Mouse (Mus musculus): ENCODE measurements at regions not wholly inside any gene's neighbourhood (a gene's known extent, or its start where the extent isn't known, plus 50 kb on each side); places are given as distances from the start of the nearest gene placed in this dataset.

DNA sequence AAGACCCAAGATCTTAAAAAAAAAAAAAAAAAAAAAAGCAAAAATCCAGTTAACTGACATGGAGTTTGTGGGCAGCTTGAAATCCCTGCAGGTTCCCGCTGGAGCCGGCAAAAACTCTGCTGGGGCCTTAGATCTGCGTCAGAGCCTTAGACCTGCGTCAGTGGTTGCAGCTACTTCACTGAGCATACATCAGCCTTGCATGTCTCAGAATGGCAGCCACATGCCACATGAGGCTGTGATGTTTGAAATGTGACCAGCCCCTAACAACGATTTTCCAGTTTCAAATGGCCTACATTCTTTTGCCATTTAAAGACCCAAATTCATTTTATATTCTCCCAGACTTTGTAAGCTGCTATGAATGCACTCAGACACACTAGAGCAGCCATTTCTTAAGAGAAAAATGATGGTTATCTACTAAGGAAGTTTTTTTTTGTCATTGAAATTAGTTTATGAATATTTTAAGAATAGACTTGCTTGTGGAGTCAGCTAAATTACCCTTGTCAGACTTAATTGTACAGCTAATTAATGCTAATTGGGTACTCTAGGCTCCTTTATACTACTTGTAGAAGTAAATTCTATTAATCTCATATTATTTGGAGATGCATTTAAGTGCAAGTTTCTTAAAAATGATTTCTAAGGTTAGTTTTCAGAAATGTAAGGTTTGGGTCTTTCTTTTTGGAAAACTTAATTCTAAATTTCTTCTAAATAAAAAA is 70.8 kb downstream of the Toporsl start:
- no peaks in the 10 kb centered on the region for H3K79me2 ChIP-seq (replicated peaks; ENCODE audit: control insufficient read depth, extremely low read depth, insufficient read depth, poor library complexity, severe bottlenecking)
- H3K9me3 ChIP-seq (replicated peaks; ENCODE audit: low read length) = no peaks in the 10 kb centered on the region
- no peak overlapping the region for H3K4me2 ChIP-seq (ENCODE audit: insufficient read depth, low read depth, poor library complexity, severe bottlenecking)
- H3K9ac ChIP-seq (ENCODE audit: insufficient read depth, low read depth) = no peak overlapping the region
- no peaks in the 10 kb centered on the region for H3K4me1 ChIP-seq (ENCODE audit: control insufficient read depth in 1 of 2, insufficient read depth in 2 of 2)
- no peaks in the 10 kb centered on the region for H3K27me3 ChIP-seq (replicated peaks)
- no peak overlapping the region for H3K4me3 ChIP-seq (replicated peaks in 1 of 3; ENCODE audit: low read depth in 2 of 3, low read length in 2 of 3, poor library complexity in 1 of 3)
- in situ Hi-C loops (cut with MboI; ENCODE audit: low pct_ligation_motif_present, low pct_unique_long_range_greater_than_20kb, low sequenced_read_pairs) = no loop called here
- no peaks in the 10 kb centered on the region for H3K36me3 ChIP-seq (replicated peaks in 1 of 2; ENCODE audit: control insufficient read depth in 1 of 2, insufficient read depth in 1 of 2, low read length in 1 of 2)
- no peak for DNase-seq (ENCODE audit: extremely low read depth)
- TF ChIP-seq KAT2A (IDR thresholded peaks at IDR 0.05; ENCODE audit: insufficient replicate concordance, low read length) (no peak), UBTF (IDR thresholded peaks at IDR 0.05; ENCODE audit: low read depth, low read length) (no peak), SMC3 (IDR thresholded peaks at IDR 0.05; ENCODE audit: low read depth, low read length) (no peak), NRF1 (IDR thresholded peaks at IDR 0.05; ENCODE audit: low read depth, low read length) (no peak), USF2 (conservative IDR thresholded peaks at IDR 0.05; ENCODE audit: low read depth, low read length) (no peak), MAFK (IDR thresholded peaks at IDR 0.05; ENCODE audit: insufficient replicate concordance, low read length) (no peak), JUND (conservative IDR thresholded peaks at IDR 0.05; ENCODE audit: low read depth, low read length) (no peak), MYC (IDR thresholded peaks at IDR 0.05; ENCODE audit: low read depth, low read length) (no peak), ETS1 (conservative IDR thresholded peaks at IDR 0.05; ENCODE audit: low read depth, low read length) (no peak), BHLHE40 (IDR thresholded peaks at IDR 0.05; ENCODE audit: low read depth, low read length) (no peak), RAD21 (IDR thresholded peaks at IDR 0.05; ENCODE audit: low read depth, low read length) (no peak), EP300 (IDR thresholded peaks at IDR 0.05; ENCODE audit: low read length) (no peak), MAZ (IDR thresholded peaks at IDR 0.05; ENCODE audit: low read depth, low read length) (no peak), E2F4 (IDR thresholded peaks at IDR 0.05; ENCODE audit: insufficient replicate concordance, low read depth, low read length) (no peak), ZKSCAN1 (IDR thresholded peaks at IDR 0.05; ENCODE audit: borderline replicate concordance, low read depth, low read length) (no peak), TBP (conservative IDR thresholded peaks at IDR 0.05; ENCODE audit: low read depth, low read length) (no peak), MXI1 (IDR thresholded peaks at IDR 0.05; ENCODE audit: low read depth, low read length) (no peak), ZC3H11A (IDR thresholded peaks at IDR 0.05; ENCODE audit: low read depth, low read length) (no peak), MAX (IDR thresholded peaks at IDR 0.05; ENCODE audit: low read length) (no peak)
- dilution Hi-C loops (cut with MboI; ENCODE audit: extremely low pct_ligation_motif_present, extremely low pct_unique_long_range_greater_than_20kb, low sequenced_read_pairs) = no loop called here
- H3K27ac ChIP-seq (ENCODE audit: insufficient read depth, low read depth) = no peak overlapping the region

DNA sequence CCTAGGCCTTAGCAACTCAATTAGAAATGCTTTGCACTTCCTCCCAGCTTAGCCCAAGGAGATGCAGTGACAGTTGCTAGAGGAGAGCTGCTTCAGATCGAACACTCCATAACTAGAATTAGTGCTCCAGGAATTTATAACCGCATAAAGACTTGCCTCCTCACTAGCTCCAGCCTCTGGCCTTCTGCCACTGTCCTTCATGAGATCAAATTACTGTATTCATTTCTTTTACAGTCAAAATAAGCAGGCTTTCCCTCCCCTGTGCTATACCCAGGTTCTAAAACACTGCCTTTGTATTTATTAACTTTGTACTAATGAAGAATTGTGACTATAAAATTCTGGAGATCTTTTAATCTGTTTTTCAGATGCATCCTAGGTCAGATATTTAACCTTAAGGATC is 104.8 kb upstream of the Olfr275 start:
- no peaks in the 10 kb centered on the region for H3K27me3 ChIP-seq (replicated peaks)
- in situ Hi-C loops (cut with MboI; ENCODE audit: low pct_ligation_motif_present, low pct_unique_long_range_greater_than_20kb, low sequenced_read_pairs) = no loop called here
- no peak overlapping the region for H3K27ac ChIP-seq (ENCODE audit: insufficient read depth, low read depth)
- TF ChIP-seq SIN3A (IDR thresholded peaks at IDR 0.05; ENCODE audit: low read length) (no peak), BHLHE40 (IDR thresholded peaks at IDR 0.05; ENCODE audit: low read depth, low read length) (no peak)
- no peaks in the 10 kb centered on the region for H3K79me2 ChIP-seq (replicated peaks; ENCODE audit: control insufficient read depth, extremely low read depth, insufficient read depth, poor library complexity, severe bottlenecking)
- no peaks in the 10 kb centered on the region for H3K36me3 ChIP-seq (replicated peaks in 1 of 2; ENCODE audit: control insufficient read depth in 1 of 2, insufficient read depth in 1 of 2, low read length in 1 of 2)
- DNase-seq (ENCODE audit: extremely low read depth) = no peak
- H3K4me3 ChIP-seq (replicated peaks in 1 of 3; ENCODE audit: low read depth in 2 of 3, low read length in 2 of 3, poor library complexity in 1 of 3) = no peak overlapping the region
- dilution Hi-C loops (cut with MboI; ENCODE audit: extremely low pct_ligation_motif_present, extremely low pct_unique_long_range_greater_than_20kb, low sequenced_read_pairs) = no loop called here
- no peaks in the 10 kb centered on the region for H3K9me3 ChIP-seq (replicated peaks; ENCODE audit: low read length)
- no peak overlapping the region for H3K9ac ChIP-seq (ENCODE audit: insufficient read depth, low read depth)
- peaks cover 0 to 15% of the 10 kb centered on the region in 2 experiments; a peak in 2 of 4 replicates for H3K4me1 ChIP-seq (ENCODE audit: control insufficient read depth in 1 of 2, insufficient read depth in 2 of 2)
- no peak overlapping the region for H3K4me2 ChIP-seq (ENCODE audit: insufficient read depth, low read depth, poor library complexity, severe bottlenecking)
